Mouse (Mus musculus) C2C12 (cell line): ENCODE data around the gene Abcd3.

Experiments used
- CEBPB ChIP-seq: IDR thresholded peaks from one replicate; pipeline ENCODE4 v1.6.1; 2011; ENCODE audit warnings: low read depth, mild to moderate bottlenecking, control low read depth, moderate library complexity
- CTCF ChIP-seq: IDR thresholded peaks from one replicate; pipeline ENCODE4 v1.5.1; 2011; ENCODE audit not compliant: control insufficient read depth, insufficient read depth, insufficient read length
- MAX ChIP-seq: IDR thresholded peaks from one replicate; pipeline ENCODE4 v1.6.1; 2011; ENCODE audit warnings: mild to moderate bottlenecking, control low read depth
- MYOD1 ChIP-seq: IDR thresholded peaks from one replicate; pipeline ENCODE4 v1.6.1; 2011; ENCODE audit warnings: low read depth; ENCODE audit not compliant: control insufficient read depth, insufficient read length
- MYOG ChIP-seq: IDR thresholded peaks from one replicate; pipeline ENCODE4 v1.6.1; 2011; ENCODE audit not compliant: control insufficient read depth, insufficient read length; ENCODE audit errors: extremely low read depth
- USF1 ChIP-seq: IDR thresholded peaks from one replicate; pipeline ENCODE4 v1.6.1; 2011; ENCODE audit warnings: low read depth, mild to moderate bottlenecking, control low read depth, moderate library complexity

GRCm38 (mm10) chr3:121815549-121816235, 590 bp upstream of the Abcd3 start:
- no peak for TF ChIP-seq CEBPB
- TF ChIP-seq CTCF = no peak
- no peak for TF ChIP-seq USF1
- no peak for TF ChIP-seq MAX
- no peak for TF ChIP-seq MYOG
- no peak for TF ChIP-seq MYOD1
